Mouse (Mus musculus) hindbrain, embryonic 15.5 days (tissue): ENCODE data around the gene Chrnd. TPM values are rescaled to one million over a fixed set of nuclear protein-coding genes. Genes with fewer than 3 reads are reported as not detected.

Source experiments
- ATAC-seq: fragments of 200-750 bp; cut with Nextera tagmentation; 2 replicates; pipeline ENCODE4 v1.8.0; 2017; ENCODE audit warnings: low read depth, moderate number of reproducible peaks, moderate TSS enrichment; ENCODE audit not compliant: low FRiP score
- H3K27ac ChIP-seq: fragments of 300-500 bp; sonication (generic); replicated peaks from 2 replicates; pipeline ENCODE4 v1.5.1; 2015; ENCODE audit warnings: mild to moderate bottlenecking, inconsistent platforms
- H3K27me3 ChIP-seq: fragments of 300-500 bp; sonication (generic); 2 replicates; pipeline ENCODE4 v1.6.1; 2015; ENCODE audit warnings: control low read depth, inconsistent platforms
- H3K36me3 ChIP-seq: fragments of 300-500 bp; sonication (generic); 2 replicates; pipeline ENCODE4 v1.6.1; 2015; ENCODE audit warnings: control low read depth, inconsistent platforms
- H3K4me1 ChIP-seq: fragments of 300-500 bp; sonication (generic); replicated peaks from 2 replicates; pipeline ENCODE4 v1.6.1; 2015; ENCODE audit warnings: control low read depth, inconsistent platforms
- H3K4me2 ChIP-seq: fragments of 300-500 bp; sonication (generic); 2 replicates; pipeline ENCODE4 v1.6.1; 2015; ENCODE audit warnings: moderate library complexity, mild to moderate bottlenecking, inconsistent platforms
- H3K4me3 ChIP-seq: fragments of 300-500 bp; sonication (generic); 2 replicates; pipeline ENCODE4 v1.5.1; 2015; ENCODE audit warnings: mild to moderate bottlenecking, inconsistent platforms
- H3K9ac ChIP-seq: fragments of 300-500 bp; sonication (generic); 2 replicates; pipeline ENCODE4 v1.6.1; 2015; ENCODE audit warnings: inconsistent platforms
- H3K9me3 ChIP-seq: fragments of 300-500 bp; sonication (generic); 2 replicates; pipeline ENCODE4 v1.6.1; 2016; ENCODE audit warnings: control low read depth, inconsistent platforms
- WGBS: fragments of 180-500 bp; shearing (Covaris S2); methylation state at CpG from one replicate; pipeline ENCODE4 v1.1.7; 2015; 5-methylcytosine and 5-hydroxymethylcytosine counted together
- polyA plus RNA-seq: library from polyadenylated mRNA; unstranded; fragments of >200 nt; fragmentation: Nextera tagmentation; extraction: Ambion mirVana; gene quantifications from 2 replicates; pipeline ENCODE4 v1.2.1, GENCODE M21; 2015

Gene Chrnd
- polyA plus RNA-seq, 1 experiment from 2014 or later, result not detected

DNA sequence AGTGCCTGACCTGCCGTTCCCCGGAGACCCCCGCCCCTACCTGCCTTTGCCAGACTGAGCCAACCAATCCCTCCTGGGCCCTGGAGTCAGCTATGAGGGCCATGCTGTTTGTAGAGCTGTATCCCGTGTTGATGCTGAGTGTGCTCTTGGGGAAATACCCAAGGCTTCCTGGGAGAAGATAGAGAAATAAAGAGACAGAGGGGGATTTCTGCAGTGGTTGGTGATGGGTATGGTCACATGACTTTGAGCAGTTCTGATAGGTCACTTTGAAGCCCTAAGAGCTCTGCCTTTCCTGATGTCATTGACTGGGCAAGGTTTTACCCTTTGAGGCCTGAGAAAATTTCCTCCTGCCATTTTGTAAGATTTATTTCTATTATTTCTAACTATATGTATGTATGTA is 21.0 kb downstream of the Chrnd start:
- H3K27me3 ChIP-seq, result peaks cover 1% of the 10 kb centered on the region; the same call in 1 of the 2 replicates
- H3K27ac ChIP-seq, result no peak overlapping the region
- H3K9ac ChIP-seq, result no peak overlapping the region
- ATAC-seq, result no peak
- H3K36me3 ChIP-seq, result no peaks in the 10 kb centered on the region
- no peak overlapping the region for H3K4me3 ChIP-seq
- H3K4me2 ChIP-seq, result no peak overlapping the region
- WGBS, result 76% methylated on average over 4 of the region's 4 CpGs
- no peaks in the 10 kb centered on the region for H3K9me3 ChIP-seq
- peaks cover 26% of the 10 kb centered on the region for H3K4me1 ChIP-seq

- Histone ChIP-seq H3K27ac (peak within 1 kb of the TSS; percentile 99), H3K4me2 (peak within 1 kb of the TSS; percentile 66), H3K27me3 (no peaks in the 10 kb centered on the region), H3K4me1 (peaks cover 39% of the 10 kb centered on the region), H3K9me3 (no peaks in the 10 kb centered on the region), H3K36me3 (no peaks in the 10 kb centered on the region), H3K9ac (peak within 1 kb of the TSS; percentile 98), H3K4me3 (peak within 1 kb of the TSS; percentile 97)
- ATAC-seq, result peak; percentile 97
- under 1% methylated on average over 98 of the region's 99 CpGs for WGBS
Observed at GRCm38 (mm10) chr1:87213735-87214704, 23.6 kb downstream of the Chrnd start, which contains the start of gene Eif4e2. Eif4e2 (plus strand) TSS chr1:87213914.

DNA sequence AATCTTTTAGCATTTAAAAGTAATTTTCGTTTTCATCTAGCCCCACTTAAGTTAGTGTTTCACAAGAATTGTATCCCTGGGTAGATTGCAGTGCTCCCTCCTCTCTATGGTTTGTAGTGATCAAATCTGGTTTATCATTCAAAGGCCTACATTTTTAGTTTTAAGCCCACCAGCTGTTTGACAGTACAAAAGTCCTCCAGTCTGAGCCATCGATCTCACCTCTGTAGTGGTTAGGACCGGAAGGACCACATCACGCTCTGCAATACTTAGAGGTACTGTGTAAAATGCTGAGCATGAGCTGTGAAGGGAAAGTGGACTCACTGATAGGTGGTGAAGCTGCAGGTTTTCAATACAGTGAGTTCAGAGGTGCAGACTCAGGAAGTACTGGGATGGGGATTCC is 24.3 kb downstream of the Chrnd start:
- WGBS, result 38% methylated on average over 4 of the region's 4 CpGs
- Histone ChIP-seq H3K9me3 (no peaks in the 10 kb centered on the region), H3K27me3 (no peaks in the 10 kb centered on the region), H3K4me2 (peak overlapping the region; percentile 66), H3K36me3 (peaks cover 3% of the 10 kb centered on the region), H3K4me1 (peaks cover 39% of the 10 kb centered on the region), H3K9ac (peak overlapping the region; percentile 98), H3K27ac (peak overlapping the region; percentile 99), H3K4me3 (peak overlapping the region; percentile 97)
- ATAC-seq, result no peak

GRCm38 (mm10) chr1:87217938-87218337 is 27.5 kb downstream of the Chrnd start:
- WGBS, result 59% methylated on average over 3 of the region's 3 CpGs
- Histone ChIP-seq H3K27me3 (no peaks in the 10 kb centered on the region), H3K9ac (no peak overlapping the region), H3K27ac (no peak overlapping the region), H3K4me3 (no peak overlapping the region), H3K9me3 (no peaks in the 10 kb centered on the region), H3K4me1 (peaks cover 37% of the 10 kb centered on the region), H3K36me3 (peaks cover 34% of the 10 kb centered on the region), H3K4me2 (no peak overlapping the region)
- ATAC-seq, result no peak

- Histone ChIP-seq H3K27ac (no peak overlapping the region), H3K4me3 (no peak overlapping the region), H3K4me2 (no peak overlapping the region), H3K4me1 (no peaks in the 10 kb centered on the region), H3K9ac (no peak overlapping the region), H3K27me3 (no peaks in the 10 kb centered on the region), H3K36me3 (peaks cover 92% of the 10 kb centered on the region), H3K9me3 (no peaks in the 10 kb centered on the region)
- WGBS, result 95% methylated on average over 8 of the region's 8 CpGs
- no peak for ATAC-seq
Observed at GRCm38 (mm10) chr1:87225739-87226138, 35.3 kb downstream of the Chrnd start.

DNA sequence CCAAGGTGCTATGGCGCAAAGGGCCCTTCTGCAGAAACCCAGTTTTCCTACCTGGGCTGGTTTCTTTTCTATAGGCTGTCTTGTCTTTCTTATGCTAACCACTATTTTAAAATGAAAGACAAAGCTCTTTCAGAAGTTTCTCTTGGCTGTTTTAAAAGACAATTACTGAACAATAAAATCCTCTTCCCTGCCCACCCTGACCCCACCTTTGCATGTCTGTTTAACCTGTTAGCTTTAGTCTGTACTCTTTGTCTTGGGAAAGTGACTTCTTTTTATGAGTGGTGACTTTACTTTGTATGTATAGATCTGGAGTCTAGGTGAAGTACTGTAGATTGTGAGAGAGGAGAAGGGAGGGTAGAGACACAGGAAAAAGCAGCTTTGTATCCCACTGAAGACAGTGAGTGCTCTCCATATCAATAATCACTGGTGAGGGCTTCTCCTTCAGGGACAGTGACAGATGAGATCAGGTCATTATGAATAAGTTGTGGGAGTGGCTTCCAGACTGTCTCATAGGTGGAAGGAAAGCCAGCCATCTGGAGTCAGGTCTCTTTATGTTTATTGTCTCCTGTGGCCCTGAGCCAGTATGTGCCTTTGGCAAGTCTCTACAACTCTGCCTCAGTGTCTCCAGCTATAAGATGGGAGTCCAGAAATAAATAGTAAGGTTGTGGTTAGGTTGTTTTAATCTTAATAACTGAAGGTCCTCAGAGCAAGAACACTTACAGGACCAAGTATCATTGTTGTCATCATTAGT is 36.2 kb downstream of the Chrnd start:
- H3K36me3 ChIP-seq, result peaks cover 92% of the 10 kb centered on the region
- no peaks in the 10 kb centered on the region for H3K4me1 ChIP-seq
- H3K27ac ChIP-seq, result no peak overlapping the region
- WGBS, result 96% methylated on average over 1 of the region's 1 CpGs
- H3K4me2 ChIP-seq, result no peak overlapping the region
- no peak overlapping the region for H3K9ac ChIP-seq
- no peak overlapping the region for H3K4me3 ChIP-seq
- no peaks in the 10 kb centered on the region for H3K27me3 ChIP-seq
- ATAC-seq, result no peak
- no peaks in the 10 kb centered on the region for H3K9me3 ChIP-seq

- H3K4me3 ChIP-seq, result no peak overlapping the region
- 79% methylated on average over 3 of the region's 3 CpGs for WGBS
- no peak overlapping the region for H3K9ac ChIP-seq
- no peaks in the 10 kb centered on the region for H3K27me3 ChIP-seq
- H3K36me3 ChIP-seq, result peaks cover 92% of the 10 kb centered on the region
- no peak overlapping the region for H3K4me2 ChIP-seq
- ATAC-seq, result no peak
- no peaks in the 10 kb centered on the region for H3K4me1 ChIP-seq
- no peaks in the 10 kb centered on the region for H3K9me3 ChIP-seq
- no peak overlapping the region for H3K27ac ChIP-seq
Observed at GRCm38 (mm10) chr1:87227160-87227550, 36.7 kb downstream of the Chrnd start.

GRCm38 (mm10) chr1:87230606-87231005 is 40.2 kb downstream of the Chrnd start:
- no peak overlapping the region for H3K4me3 ChIP-seq
- H3K27ac ChIP-seq, result no peak overlapping the region
- WGBS, result 65% methylated on average over 5 of the region's 5 CpGs
- no peaks in the 10 kb centered on the region for H3K4me1 ChIP-seq
- H3K27me3 ChIP-seq, result no peaks in the 10 kb centered on the region
- no peaks in the 10 kb centered on the region for H3K9me3 ChIP-seq
- no peak overlapping the region for H3K9ac ChIP-seq
- ATAC-seq, result no peak
- peaks cover 78% of the 10 kb centered on the region for H3K36me3 ChIP-seq
- H3K4me2 ChIP-seq, result no peak overlapping the region

GRCm38 (mm10) chr1:87232197-87232596 is 41.8 kb downstream of the Chrnd start:
- no peak overlapping the region for H3K27ac ChIP-seq
- ATAC-seq, result no peak
- H3K9ac ChIP-seq, result no peak overlapping the region
- no peaks in the 10 kb centered on the region for H3K4me1 ChIP-seq
- no peak overlapping the region for H3K4me2 ChIP-seq
- peaks cover 70% of the 10 kb centered on the region for H3K36me3 ChIP-seq
- H3K27me3 ChIP-seq, result no peaks in the 10 kb centered on the region
- 70% methylated on average over 7 of the region's 7 CpGs for WGBS
- H3K4me3 ChIP-seq, result no peak overlapping the region
- H3K9me3 ChIP-seq, result no peaks in the 10 kb centered on the region

DNA sequence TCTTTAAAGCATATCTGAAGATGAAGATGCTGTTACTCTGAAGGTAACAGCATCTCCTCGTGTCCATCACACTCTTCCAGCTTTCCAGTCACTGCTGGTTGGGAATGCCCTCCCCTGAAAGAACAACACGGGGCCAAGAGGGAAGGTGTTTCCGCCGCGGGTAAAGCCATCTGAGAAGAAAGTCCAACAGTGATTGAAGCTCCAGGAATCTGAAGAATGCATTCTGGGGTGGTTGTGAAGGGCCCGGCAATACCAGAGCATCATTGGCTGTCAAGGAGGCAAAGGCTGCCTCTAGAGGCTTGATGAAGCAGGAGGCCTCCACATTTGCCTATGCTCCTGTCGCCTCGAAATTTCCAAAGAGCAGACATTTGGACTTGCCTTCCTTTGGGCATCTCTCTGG is 48.6 kb downstream of the Chrnd start:
- WGBS, result 84% methylated on average over 8 of the region's 8 CpGs
- Histone ChIP-seq H3K4me1 (no peaks in the 10 kb centered on the region), H3K9me3 (no peaks in the 10 kb centered on the region), H3K27ac (no peak overlapping the region), H3K4me2 (no peak overlapping the region), H3K9ac (no peak overlapping the region), H3K36me3 (peaks cover 30% of the 10 kb centered on the region), H3K4me3 (no peak overlapping the region), H3K27me3 (no peaks in the 10 kb centered on the region)
- no peak for ATAC-seq

- Histone ChIP-seq H3K4me1 (peaks cover 4% of the 10 kb centered on the region; the same call in 1 of the 2 replicates), H3K9ac (no peak overlapping the region), H3K27me3 (no peaks in the 10 kb centered on the region), H3K36me3 (peaks cover 10% of the 10 kb centered on the region), H3K4me2 (no peak overlapping the region), H3K4me3 (no peak overlapping the region), H3K27ac (no peak overlapping the region), H3K9me3 (no peaks in the 10 kb centered on the region)
- WGBS, result 90% methylated on average over 8 of the region's 8 CpGs
- no peak for ATAC-seq
Observed at GRCm38 (mm10) chr1:87243021-87243420, 52.6 kb downstream of the Chrnd start.

DNA sequence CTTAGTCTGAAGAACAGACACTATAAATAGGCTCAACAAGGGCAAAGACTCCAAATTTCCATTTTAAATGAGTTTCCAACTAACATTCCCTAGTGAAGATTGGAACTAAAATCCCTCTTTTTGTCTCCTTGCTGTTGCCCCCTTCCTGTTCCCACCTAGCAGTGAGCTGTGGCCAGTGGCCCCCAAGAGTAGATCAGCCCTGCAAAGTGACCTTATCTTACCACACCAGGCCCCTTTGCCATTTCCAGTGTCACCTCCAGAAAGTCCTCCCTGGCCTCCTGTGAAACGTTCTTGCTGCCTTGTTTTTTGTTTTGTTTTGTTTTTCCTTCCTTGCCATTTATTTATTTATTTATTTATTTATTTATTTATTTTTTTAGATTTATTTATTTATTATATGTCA is 55.0 kb downstream of the Chrnd start:
- Histone ChIP-seq H3K9ac (no peak overlapping the region), H3K4me2 (no peak overlapping the region), H3K27me3 (no peaks in the 10 kb centered on the region), H3K36me3 (no peaks in the 10 kb centered on the region), H3K27ac (no peak overlapping the region), H3K4me3 (no peak overlapping the region), H3K4me1 (peaks cover 4% of the 10 kb centered on the region; the same call in 1 of the 2 replicates), H3K9me3 (no peaks in the 10 kb centered on the region)
- no peak for ATAC-seq
- WGBS, result 43% methylated on average over 1 of the region's 1 CpGs
